Mouse (Mus musculus) splenic B cell, adult 2 months (primary cell): ENCODE results near the gene Kbtbd8.

Source experiments
- DNase-seq: peaks from one replicate; pipeline ENCODE4 v3.0.0-alpha.2; 2011; ENCODE audit warnings: low read depth, low spot score
- H3K27me3 ChIP-seq: 2 replicates; pipeline ENCODE4 v1.6.1; 2012; ENCODE audit warnings: mild to moderate bottlenecking, low read length, moderate library complexity, mixed read lengths; ENCODE audit not compliant: control insufficient read depth, poor library complexity, insufficient read depth, severe bottlenecking
- H3K36me3 ChIP-seq: 2 replicates; pipeline ENCODE4 v1.6.1; 2012; ENCODE audit warnings: mild to moderate bottlenecking, low read length, moderate library complexity, mixed read lengths; ENCODE audit not compliant: control insufficient read depth, poor library complexity, insufficient read depth, severe bottlenecking

The Kbtbd8 gene

GRCm38 (mm10) chr6:95116946-95117345 is at the start of gene Kbtbd8:
Gene Kbtbd8 (plus strand): TSS chr6:95117240.
- DNase-seq, result peak; percentile 23
- H3K27me3 ChIP-seq, result no peaks in the 10 kb centered on the region

DNA sequence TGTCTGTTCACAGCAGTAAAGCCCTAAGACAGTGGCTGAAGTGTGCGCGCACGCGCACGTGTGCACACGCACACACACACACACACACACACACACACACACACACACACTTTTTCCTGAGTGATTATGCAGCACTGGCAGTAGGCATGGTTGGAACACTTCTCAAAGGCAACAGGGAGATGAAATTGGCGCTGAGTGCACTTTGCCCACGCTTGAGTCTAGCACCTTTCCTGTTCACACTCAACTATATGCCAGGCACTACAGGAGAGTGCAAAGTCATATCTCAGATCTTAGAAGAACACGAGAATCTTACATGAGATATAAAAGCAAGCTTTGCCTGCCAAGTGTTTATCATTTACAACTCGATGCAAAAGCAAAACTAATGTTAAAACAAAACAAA is 47.3 kb upstream of the Kbtbd8 start:
- Histone ChIP-seq H3K27me3 (no peaks in the 10 kb centered on the region), H3K36me3 (no peaks in the 10 kb centered on the region)
- no peak for DNase-seq

More at GRCm38 (mm10) chr6:95116946-95117345, at the start of gene Kbtbd8:
- no peaks in the 10 kb centered on the region; the same call in 1 of the 2 replicates for H3K36me3 ChIP-seq

DNA sequence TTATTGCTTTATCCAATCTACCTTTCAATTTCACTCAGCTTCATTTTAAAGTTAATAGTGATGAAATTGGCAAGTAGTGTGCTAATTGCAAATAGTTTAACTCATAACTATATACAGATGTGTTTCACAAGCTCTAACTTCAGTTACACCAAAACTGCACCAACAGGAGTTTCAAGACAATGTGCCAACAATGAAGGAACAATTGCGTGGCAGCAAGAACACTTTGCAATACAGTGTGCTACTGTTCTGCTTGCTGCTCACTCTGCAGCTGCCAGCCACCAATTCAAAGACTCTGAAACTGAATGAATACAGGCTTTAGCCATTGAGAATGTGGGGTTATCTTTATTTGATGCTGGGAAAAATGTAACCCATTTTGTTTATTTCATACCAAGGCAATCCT is 31.8 kb upstream of the Kbtbd8 start:
- no peak for DNase-seq
- H3K36me3 ChIP-seq, result no peaks in the 10 kb centered on the region
- no peaks in the 10 kb centered on the region for H3K27me3 ChIP-seq

- Histone ChIP-seq H3K27me3 (no peaks in the 10 kb centered on the region), H3K36me3 (no peaks in the 10 kb centered on the region)
- no peak for DNase-seq
Measured at GRCm38 (mm10) chr6:95087154-95087846, 29.7 kb upstream of the Kbtbd8 start.

- DNase-seq, result peak; percentile 11
- no peaks in the 10 kb centered on the region for H3K36me3 ChIP-seq
Measured at GRCm38 (mm10) chr6:95088075-95088474, 29.0 kb upstream of the Kbtbd8 start.

GRCm38 (mm10) chr6:95094695-95095094 is 22.3 kb upstream of the Kbtbd8 start:
- no peak for DNase-seq
- Histone ChIP-seq H3K27me3 (no peaks in the 10 kb centered on the region), H3K36me3 (no peaks in the 10 kb centered on the region)

More at GRCm38 (mm10) chr6:95088075-95088474, 29.0 kb upstream of the Kbtbd8 start:
- H3K27me3 ChIP-seq, result no peaks in the 10 kb centered on the region

DNA sequence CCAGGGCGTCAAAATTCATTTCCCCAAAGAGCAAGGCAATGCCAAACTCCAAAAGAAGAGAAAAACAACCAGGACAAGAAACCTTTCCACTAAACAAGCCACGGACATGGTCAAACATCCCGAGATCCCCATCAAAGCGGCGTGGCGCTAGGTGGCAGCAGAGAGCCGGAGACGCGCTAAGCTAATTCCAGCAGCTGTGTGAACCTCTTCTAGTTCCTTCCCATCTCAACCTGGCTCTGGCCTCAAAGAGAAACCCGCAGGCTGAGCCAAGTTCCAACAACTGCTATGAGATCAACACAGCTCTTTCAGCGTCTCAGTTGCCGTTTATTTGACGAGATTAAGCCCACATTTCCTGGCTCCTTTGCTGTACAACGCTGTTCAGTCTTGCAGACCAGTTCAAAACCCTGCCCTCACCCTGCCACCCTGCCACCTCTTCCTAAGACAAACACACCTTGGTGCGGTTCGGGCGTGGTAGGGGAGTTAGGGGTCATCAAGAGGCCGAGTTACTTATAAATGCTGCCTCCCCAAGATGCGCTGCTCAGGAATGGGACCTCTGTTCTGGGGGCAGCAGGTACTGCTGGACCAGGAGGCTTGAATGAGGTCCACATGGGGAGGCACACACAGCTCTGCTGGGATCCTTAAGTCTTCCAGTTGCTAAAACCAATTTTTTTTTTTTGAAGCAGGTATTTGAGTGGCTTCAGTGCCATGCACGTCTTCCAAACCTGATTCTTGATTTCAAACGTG is 18.5 kb upstream of the Kbtbd8 start:
- Histone ChIP-seq H3K27me3 (no peaks in the 10 kb centered on the region), H3K36me3 (no peaks in the 10 kb centered on the region)
- peak; percentile 74 for DNase-seq

DNA sequence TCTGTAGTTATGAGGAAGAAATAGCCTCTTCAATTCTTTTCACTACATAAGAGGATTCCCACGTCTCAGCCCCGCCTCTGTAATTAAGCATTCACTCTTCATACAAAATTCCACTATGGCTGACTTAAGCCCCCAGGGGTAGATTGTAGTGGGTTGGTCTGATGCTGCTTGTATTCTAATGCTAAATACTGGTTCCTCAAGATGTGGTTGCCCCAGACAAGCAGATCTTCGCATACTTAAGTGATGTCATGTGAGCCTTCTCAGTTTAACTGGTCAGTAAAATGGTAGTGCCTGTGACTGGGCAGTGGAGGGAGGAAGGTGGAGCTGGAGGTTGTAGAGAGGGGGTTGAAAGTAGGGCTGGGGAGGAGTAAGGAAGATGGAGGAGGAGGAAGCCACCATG is 13.3 kb upstream of the Kbtbd8 start:
- Histone ChIP-seq H3K36me3 (no peaks in the 10 kb centered on the region), H3K27me3 (no peaks in the 10 kb centered on the region)
- DNase-seq, result no peak

DNA sequence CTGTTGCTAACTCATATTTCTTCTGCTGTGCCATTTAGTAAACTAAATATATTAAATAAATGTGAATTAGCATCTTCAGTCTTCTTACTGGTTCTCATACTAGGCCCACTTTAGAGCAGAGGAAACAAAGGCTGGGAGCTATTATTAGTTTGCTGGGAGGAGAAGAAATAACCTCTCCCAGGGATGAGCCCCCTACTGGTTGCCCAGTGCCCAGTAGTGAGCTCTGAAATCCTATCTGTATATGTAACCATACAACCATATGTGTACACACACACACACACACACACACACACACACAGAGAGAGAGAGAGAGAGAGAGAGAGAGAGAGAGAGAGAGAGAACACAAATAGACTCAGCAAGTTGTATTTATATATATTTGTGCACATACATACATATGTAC is 8.6 kb upstream of the Kbtbd8 start:
- DNase-seq, result no peak
- Histone ChIP-seq H3K36me3 (no peaks in the 10 kb centered on the region), H3K27me3 (no peaks in the 10 kb centered on the region)

DNA sequence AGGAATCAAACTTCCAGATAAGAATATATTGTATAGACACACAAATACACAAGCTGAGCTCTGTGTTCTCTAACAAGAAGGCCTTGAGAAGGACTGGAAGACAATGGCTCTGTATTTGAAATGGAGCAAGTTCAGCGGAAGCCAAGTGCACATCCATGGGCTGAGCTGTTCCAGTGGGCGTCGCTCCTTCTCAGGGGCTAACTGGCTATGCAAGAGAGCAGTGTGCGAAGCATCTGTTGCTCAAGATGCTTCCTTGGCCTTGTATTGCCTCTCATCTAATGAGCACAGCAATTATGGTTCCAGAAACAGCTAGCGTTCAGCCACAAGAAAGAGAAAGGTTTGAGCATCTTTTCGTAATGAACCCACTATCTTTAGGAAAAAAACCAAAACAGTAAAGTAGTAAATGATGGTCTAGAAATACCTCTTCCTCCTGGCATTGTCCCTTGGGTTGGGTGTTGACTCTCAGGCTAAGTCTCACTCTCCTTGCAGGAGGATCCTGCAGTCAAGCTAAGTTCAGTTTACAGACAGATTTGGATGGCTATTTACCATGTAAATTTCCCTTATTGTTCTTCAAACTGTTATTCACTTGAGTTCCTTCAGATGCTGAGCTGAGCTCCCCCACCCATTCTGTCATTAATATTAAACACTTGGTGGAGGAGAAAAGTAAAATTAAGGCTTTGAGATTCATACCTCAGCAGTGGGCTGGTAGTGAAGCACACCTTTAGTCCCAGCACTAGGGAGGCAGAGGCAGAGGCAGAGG is 7.2 kb upstream of the Kbtbd8 start:
- no peaks in the 10 kb centered on the region for H3K27me3 ChIP-seq
- no peaks in the 10 kb centered on the region for H3K36me3 ChIP-seq
- DNase-seq, result no peak

GRCm38 (mm10) chr6:95112015-95112414 is 5.0 kb upstream of the Kbtbd8 start:
- DNase-seq, result no peak
- H3K27me3 ChIP-seq, result no peaks in the 10 kb centered on the region
- H3K36me3 ChIP-seq, result no peaks in the 10 kb centered on the region

DNA sequence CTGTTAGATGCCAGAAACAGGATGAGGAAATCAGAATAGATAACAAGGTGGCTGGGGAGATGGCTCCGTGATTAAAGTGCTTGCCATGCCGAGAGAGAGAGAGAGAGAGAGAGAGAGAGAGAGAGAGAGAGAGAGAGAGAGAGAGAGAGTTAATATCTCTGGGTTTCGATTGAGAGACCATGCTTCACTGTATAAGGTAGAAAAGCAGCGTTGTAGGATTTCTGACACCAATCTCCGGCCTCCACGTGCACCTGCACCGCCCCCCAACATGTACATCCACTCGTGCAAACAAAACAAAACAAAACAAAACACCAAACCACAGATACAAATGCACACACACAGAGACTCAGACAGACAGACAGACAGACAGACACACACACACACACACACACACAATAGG is 527 bp upstream of the Kbtbd8 start:
- no peaks in the 10 kb centered on the region for H3K36me3 ChIP-seq
- DNase-seq, result no peak
- H3K27me3 ChIP-seq, result no peaks in the 10 kb centered on the region

DNA sequence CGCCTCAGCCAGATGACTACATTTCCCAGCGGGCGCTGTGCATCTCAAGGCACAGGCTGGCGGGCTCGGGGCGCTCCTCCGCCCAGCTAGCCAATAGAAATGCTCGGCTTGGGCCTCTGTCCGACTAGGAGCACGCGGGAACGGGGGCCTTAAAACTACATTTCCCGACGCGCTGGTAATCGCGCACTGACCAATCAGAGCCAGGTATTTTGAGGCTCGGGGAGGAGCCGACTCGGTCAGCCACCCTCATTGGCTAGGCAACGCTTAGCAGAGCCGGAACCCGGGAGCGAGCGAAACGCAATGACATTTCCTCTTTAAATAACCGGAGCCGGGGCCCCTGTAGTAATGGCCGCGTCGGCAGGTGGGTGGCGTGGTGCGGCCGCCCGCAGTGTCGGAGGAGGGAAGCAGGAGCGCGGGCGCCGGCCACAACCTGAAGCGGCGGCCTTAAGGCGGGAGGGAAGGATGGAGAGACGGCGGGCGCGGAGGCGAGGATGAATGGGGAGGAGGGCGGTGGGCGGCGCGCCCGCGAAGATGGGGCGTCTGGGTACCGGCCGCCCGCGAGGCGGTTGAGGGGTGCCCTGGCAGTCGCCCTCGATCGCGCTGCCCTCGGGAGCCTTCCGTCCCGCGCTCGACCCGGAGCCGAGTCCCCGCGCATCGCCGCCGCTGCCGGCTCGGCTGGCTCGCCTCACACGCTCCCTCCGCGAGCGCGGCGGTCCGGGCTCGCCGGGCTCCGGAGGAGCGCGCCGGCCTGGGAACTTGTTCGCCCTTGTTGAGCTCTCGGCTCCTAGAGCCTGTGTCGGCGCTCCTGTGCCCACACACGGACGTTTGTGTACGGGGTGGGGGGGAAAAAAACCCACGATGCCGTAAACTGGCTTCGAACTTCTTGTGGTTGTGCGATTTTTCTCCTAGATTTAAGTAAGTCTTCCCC is 838 bp downstream of the Kbtbd8 start:
- Histone ChIP-seq H3K27me3 (no peaks in the 10 kb centered on the region), H3K36me3 (no peaks in the 10 kb centered on the region; the same call in 1 of the 2 replicates)
- DNase-seq, result peak; percentile 99

GRCm38 (mm10) chr6:95119389-95119788 is 2.3 kb downstream of the Kbtbd8 start:
- no peaks in the 10 kb centered on the region for H3K27me3 ChIP-seq
- no peak for DNase-seq
- peaks cover 2% of the 10 kb centered on the region; the same call in 1 of the 2 replicates for H3K36me3 ChIP-seq
